Mouse (Mus musculus): Measurements from ENCODE around the gene Fcrl6. TPM values are rescaled to one million over a fixed set of nuclear protein-coding genes. Genes with fewer than 3 reads are reported as not detected.

Fcrl6 gene
- polyA plus RNA-seq, 1 experiment from 2014 or later = 0.64 TPM

DNA sequence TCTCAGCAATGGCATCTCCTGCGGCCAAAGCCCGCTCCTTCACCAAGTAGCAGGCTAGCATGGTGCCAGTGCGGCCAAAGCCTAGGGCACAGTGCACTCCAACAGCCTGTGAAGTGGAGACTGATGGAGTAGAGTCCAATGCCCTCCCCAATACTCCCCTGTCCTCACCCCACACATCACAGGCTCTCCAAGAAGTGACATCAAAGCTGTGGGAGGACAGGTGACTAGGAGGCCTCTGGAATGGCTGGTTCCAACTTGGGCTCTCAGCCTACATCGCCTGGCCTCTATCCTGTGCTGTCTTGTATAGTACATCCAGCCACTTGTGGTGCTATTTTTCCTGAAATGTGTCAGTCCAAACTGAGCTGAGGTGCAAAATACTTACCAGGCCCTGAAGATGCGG, 29.4 kb upstream of the Fcrl6 start:
- H3K9me3 ChIP-seq = no peaks in the 10 kb centered on the region
- H3K27me3 ChIP-seq = no peaks in the 10 kb centered on the region
- H3K4me3 ChIP-seq (replicated peaks) = no peak overlapping the region
- H3K27ac ChIP-seq = no peak overlapping the region
- no peak overlapping the region for H3K4me2 ChIP-seq
- H3K9ac ChIP-seq (replicated peaks) = no peak overlapping the region
- H3K4me1 ChIP-seq (replicated peaks) = peaks cover 11% of the 10 kb centered on the region
- 88% methylated on average over 5 of the region's 5 CpGs for WGBS
- H3K36me3 ChIP-seq = no peaks in the 10 kb centered on the region
- ATAC-seq (ENCODE audit: insufficient number of reproducible peaks, insufficient read depth, low FRiP score, low TSS enrichment, low read depth) = no peak

DNA sequence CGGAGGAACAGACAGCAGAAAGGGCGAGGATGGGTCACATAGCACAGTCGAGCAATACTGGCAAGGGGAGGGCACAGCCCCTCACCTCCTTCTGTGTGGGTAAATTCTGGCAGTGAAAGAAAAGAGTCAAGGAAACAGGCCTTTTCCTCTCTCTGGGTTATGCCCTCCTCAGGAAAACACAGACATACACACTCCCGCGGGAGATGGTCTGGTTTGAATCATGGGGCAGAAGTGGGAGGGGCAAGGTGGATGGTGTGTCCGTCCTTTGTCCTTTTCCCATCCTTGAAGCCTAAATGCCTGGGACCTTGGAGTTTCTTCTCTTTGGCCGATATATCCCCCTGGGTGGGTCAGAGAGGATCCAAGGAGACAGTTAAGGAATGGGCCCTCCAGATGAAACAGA, 27.5 kb upstream of the Fcrl6 start:
- Histone ChIP-seq H3K4me1 (replicated peaks) (peaks cover 11% of the 10 kb centered on the region), H3K4me2 (no peak overlapping the region), H3K9me3 (no peaks in the 10 kb centered on the region), H3K4me3 (replicated peaks) (no peak overlapping the region), H3K36me3 (no peaks in the 10 kb centered on the region), H3K27me3 (no peaks in the 10 kb centered on the region), H3K9ac (replicated peaks) (no peak overlapping the region), H3K27ac (no peak overlapping the region)
- ATAC-seq (ENCODE audit: insufficient number of reproducible peaks, insufficient read depth, low FRiP score, low TSS enrichment, low read depth) = no peak
- WGBS = 41% methylated on average over 7 of the region's 7 CpGs

DNA sequence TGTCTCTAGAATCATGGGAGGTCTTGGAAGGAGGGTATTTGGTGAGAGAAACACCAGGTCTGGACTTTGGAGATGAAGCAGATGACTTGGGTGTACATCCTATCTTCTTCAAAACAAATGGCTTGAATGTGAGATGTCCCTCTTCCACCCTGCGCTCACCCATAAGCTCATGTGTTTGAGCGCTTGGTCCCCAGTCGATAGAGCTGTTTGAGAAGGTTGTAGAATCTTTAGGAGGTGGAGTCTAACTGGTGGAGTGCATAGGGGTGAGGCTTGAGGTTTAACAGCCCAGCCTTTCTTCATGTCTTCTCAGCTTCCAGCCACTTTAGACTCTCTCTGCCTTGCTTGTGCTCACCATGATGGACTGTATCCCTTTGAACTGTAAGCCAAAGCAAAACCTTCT, 24.0 kb upstream of the Fcrl6 start:
- no peak for ATAC-seq (ENCODE audit: insufficient number of reproducible peaks, insufficient read depth, low FRiP score, low TSS enrichment, low read depth)
- H3K9ac ChIP-seq (replicated peaks) = no peak overlapping the region
- no peak overlapping the region for H3K4me3 ChIP-seq (replicated peaks)
- H3K27me3 ChIP-seq = no peaks in the 10 kb centered on the region
- WGBS = 95% methylated on average over 3 of the region's 3 CpGs
- no peaks in the 10 kb centered on the region for H3K36me3 ChIP-seq
- peaks cover 15% of the 10 kb centered on the region for H3K4me1 ChIP-seq (replicated peaks)
- no peak overlapping the region for H3K4me2 ChIP-seq
- no peak overlapping the region for H3K27ac ChIP-seq
- no peaks in the 10 kb centered on the region for H3K9me3 ChIP-seq

DNA sequence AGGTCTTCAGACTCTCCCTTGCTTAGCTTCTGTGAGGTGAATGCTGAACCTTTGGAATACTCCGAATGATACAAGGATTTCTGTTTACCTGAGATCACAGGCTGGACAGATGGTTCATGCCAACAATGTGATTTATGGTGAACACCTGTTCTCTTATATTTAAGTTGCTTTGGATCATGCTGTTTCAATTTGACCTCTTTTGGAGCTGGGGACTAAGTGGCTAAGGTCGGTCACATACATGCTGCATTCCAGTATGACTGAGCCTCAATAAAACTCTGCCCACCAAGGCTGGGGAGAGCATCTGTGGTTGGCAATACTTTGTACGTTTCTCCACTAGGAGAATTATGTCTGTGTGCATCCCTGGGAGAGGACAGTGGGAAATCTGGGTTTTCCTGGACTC, 21.7 kb upstream of the Fcrl6 start:
- Histone ChIP-seq H3K4me3 (replicated peaks) (no peak overlapping the region), H3K36me3 (no peaks in the 10 kb centered on the region), H3K27ac (no peak overlapping the region), H3K9me3 (no peaks in the 10 kb centered on the region), H3K4me1 (replicated peaks) (peaks cover 4% of the 10 kb centered on the region; the same call in 1 of the 2 replicates), H3K9ac (replicated peaks) (no peak overlapping the region), H3K4me2 (no peak overlapping the region), H3K27me3 (no peaks in the 10 kb centered on the region)
- 25% methylated on average over 3 of the region's 3 CpGs for WGBS
- ATAC-seq (ENCODE audit: insufficient number of reproducible peaks, insufficient read depth, low FRiP score, low TSS enrichment, low read depth) = no peak

DNA sequence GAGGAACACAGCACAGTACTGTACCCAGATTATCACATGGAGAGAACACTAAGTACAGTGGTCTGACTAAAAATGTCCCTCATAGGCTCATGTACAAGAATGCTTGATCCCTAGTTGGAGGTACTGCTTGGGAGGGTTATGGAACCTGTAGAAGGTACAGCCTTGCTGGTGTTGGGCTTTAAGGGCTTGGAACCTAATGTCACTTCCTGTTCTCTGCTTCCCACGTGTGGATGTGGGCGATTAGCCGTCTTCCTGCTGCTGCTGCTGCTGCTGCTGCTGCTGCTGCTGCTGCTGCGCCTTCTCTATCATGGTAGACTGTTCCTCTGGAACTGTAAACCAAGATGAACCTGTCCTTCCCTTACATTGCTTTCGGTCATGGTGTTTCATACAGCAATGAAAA, 21.2 kb upstream of the Fcrl6 start:
- H3K36me3 ChIP-seq = no peaks in the 10 kb centered on the region
- H3K27me3 ChIP-seq = no peaks in the 10 kb centered on the region
- 51% methylated on average over 5 of the region's 5 CpGs for whole genome bisulfite sequencing
- no peak overlapping the region for H3K9ac ChIP-seq (replicated peaks)
- H3K4me2 ChIP-seq = no peak overlapping the region
- no peak overlapping the region for H3K4me3 ChIP-seq (replicated peaks)
- no peak for ATAC-seq (ENCODE audit: insufficient number of reproducible peaks, insufficient read depth, low FRiP score, low TSS enrichment, low read depth)
- 0 out of 2 replicates have a peak, but pooled peaks cover 4% of the 10 kb centered on the region for H3K4me1 ChIP-seq (replicated peaks)
- no peaks in the 10 kb centered on the region for H3K9me3 ChIP-seq
- no peak overlapping the region for H3K27ac ChIP-seq

DNA sequence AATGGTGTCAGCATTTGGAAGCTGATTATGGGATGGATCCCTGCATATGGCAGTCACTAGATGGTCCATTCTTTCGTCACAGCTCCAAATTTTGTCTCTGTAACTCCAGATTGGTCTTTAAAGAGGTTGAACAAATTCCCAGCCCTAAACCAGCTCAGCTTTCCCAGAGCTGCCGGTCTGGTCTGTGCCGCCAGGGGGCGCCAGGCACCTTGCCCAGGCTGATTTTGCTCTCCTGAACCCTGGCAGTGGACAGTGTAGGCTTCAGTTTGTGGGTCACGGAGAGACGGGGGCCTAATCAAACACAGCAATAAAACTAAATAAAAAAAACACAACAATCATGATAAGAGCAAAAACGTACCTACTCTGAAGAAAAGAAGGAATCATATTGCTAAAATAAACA, 16.9 kb upstream of the Fcrl6 start:
- H3K27me3 ChIP-seq = no peaks in the 10 kb centered on the region; the same call in 1 of the 2 replicates
- H3K9me3 ChIP-seq = no peaks in the 10 kb centered on the region
- 17% methylated on average over 7 of the region's 7 CpGs for WGBS
- H3K9ac ChIP-seq (replicated peaks) = no peak overlapping the region
- no peak overlapping the region for H3K4me3 ChIP-seq (replicated peaks)
- peaks cover 29% of the 10 kb centered on the region for H3K4me1 ChIP-seq (replicated peaks)
- no peak overlapping the region for H3K27ac ChIP-seq
- H3K4me2 ChIP-seq = no peak overlapping the region
- no peak for ATAC-seq (ENCODE audit: insufficient number of reproducible peaks, insufficient read depth, low FRiP score, low TSS enrichment, low read depth)
- H3K36me3 ChIP-seq = no peaks in the 10 kb centered on the region

DNA sequence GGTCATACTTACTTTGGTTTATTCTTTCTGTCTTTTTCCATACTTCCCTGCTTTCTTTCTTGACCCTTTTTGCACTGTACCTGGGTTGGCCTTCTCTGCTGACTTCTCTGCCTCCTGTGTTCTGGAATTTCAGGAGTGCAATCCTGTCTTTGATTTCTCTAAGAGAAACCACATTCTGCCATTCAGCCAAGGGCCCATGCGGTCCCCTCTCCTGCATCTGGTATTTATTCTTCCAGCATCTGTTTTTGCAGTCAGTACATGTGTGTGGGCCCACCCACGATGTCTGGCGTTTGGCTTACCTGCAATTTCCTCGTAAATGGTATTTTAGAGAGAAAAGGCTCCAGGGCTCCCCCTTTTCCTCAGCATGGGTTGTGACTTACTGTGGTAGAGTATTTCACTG, 15.8 kb upstream of the Fcrl6 start:
- peak; percentile 75 for ATAC-seq (ENCODE audit: insufficient number of reproducible peaks, insufficient read depth, low FRiP score, low TSS enrichment, low read depth)
- Histone ChIP-seq H3K4me2 (peak overlapping the region; percentile 73), H3K4me3 (replicated peaks) (no peak overlapping the region), H3K27ac (0 out of 2 replicates have a peak overlapping the region, but pooled peaks have one; percentile 26), H3K36me3 (no peaks in the 10 kb centered on the region), H3K27me3 (no peaks in the 10 kb centered on the region; the same call in 1 of the 2 replicates), H3K9ac (replicated peaks) (no peak overlapping the region), H3K9me3 (no peaks in the 10 kb centered on the region), H3K4me1 (replicated peaks) (peaks cover 24% of the 10 kb centered on the region)
- 6% methylated on average over 4 of the region's 4 CpGs for WGBS

DNA sequence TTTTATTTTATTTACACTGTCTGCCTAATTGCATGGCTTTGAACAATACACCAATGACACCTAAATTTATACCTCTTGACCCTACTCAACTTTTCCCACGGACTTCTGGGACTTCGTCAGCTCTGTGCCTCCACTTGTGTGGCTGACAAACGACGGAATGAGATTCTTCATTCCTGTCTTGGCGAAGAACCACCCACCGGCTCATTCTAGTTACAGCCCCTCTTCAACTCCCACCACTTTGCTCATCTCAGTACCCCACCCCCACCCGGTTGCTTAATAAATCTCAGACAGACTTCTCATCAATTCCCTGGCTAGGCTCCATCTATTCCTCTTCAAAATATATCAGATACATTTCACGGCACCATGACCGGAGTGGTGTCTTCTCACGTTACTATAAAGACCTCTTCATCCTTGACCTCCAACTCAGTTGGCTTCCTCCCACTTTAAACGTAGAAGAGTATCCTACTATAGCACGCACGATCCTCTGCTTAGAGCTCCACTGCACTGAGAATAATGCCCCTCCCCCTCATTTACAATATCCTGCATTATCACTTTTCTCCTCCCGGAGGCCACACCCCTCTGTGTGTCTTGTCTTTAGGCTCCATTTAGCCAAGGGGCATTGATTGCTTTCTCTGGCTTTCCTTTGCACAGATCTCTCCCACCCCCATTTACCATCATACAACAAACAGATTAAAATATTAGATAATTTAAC, 15.2 kb upstream of the Fcrl6 start:
- no peaks in the 10 kb centered on the region; the same call in 1 of the 2 replicates for H3K27me3 ChIP-seq
- no peaks in the 10 kb centered on the region for H3K9me3 ChIP-seq
- peak overlapping the region; percentile 25; the same call in 1 of the 2 replicates for H3K27ac ChIP-seq
- WGBS = 21% methylated on average over 14 of the region's 14 CpGs
- no peak for ATAC-seq (ENCODE audit: insufficient number of reproducible peaks, insufficient read depth, low FRiP score, low TSS enrichment, low read depth)
- peak overlapping the region; percentile 73 for H3K4me2 ChIP-seq
- H3K36me3 ChIP-seq = no peaks in the 10 kb centered on the region
- no peak overlapping the region for H3K9ac ChIP-seq (replicated peaks)
- peaks cover 24% of the 10 kb centered on the region for H3K4me1 ChIP-seq (replicated peaks)
- peak overlapping the region; percentile 32 for H3K4me3 ChIP-seq (replicated peaks)

DNA sequence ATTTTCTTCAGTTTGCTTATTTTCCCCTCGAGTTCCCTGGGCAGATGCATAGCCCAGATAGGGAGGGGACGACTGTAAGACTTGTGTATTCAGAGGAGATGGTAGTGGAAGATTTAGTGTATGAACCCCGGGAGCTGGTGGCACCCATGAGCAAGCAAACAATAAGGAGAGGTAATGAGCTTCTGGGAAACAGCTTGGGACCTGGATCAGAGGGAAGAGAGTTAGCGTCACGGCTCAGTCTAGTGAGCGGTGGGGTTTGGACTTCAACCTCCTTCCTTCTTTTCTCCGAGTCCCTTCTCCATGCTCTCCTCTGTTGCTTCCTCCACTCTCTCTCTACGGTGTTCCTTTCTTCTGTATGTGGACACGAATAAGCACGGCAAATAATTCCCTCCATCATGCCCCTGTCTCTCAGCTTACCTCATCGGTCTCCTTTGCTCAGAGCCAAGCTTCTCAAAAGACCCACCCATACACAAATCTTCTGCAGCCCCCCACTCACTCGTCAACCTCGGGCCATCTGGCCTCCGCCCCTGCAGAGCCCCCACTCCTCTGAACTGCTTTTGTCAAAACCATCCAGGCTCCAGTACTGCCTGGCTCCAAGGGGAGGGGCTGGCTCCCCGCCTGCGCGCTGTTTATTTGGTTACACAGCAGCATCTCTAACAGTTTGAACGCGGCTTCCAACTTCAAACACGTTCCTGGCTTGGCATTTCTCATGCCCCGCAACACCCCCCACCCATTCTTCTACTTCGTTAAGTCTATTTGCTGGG, 14.4 kb upstream of the Fcrl6 start:
- H3K27me3 ChIP-seq = no peaks in the 10 kb centered on the region; the same call in 1 of the 2 replicates
- no peaks in the 10 kb centered on the region for H3K36me3 ChIP-seq
- H3K9me3 ChIP-seq = no peaks in the 10 kb centered on the region
- peak overlapping the region; percentile 32 for H3K4me3 ChIP-seq (replicated peaks)
- peak; percentile 63 for ATAC-seq (ENCODE audit: insufficient number of reproducible peaks, insufficient read depth, low FRiP score, low TSS enrichment, low read depth)
- H3K27ac ChIP-seq = peak overlapping the region; percentile 23; the same call in 1 of the 2 replicates
- H3K4me2 ChIP-seq = peak overlapping the region; percentile 73
- H3K4me1 ChIP-seq (replicated peaks) = peaks cover 24% of the 10 kb centered on the region
- whole genome bisulfite sequencing = 13% methylated on average over 22 of the region's 22 CpGs
- peak overlapping the region; percentile 52 for H3K9ac ChIP-seq (replicated peaks)

DNA sequence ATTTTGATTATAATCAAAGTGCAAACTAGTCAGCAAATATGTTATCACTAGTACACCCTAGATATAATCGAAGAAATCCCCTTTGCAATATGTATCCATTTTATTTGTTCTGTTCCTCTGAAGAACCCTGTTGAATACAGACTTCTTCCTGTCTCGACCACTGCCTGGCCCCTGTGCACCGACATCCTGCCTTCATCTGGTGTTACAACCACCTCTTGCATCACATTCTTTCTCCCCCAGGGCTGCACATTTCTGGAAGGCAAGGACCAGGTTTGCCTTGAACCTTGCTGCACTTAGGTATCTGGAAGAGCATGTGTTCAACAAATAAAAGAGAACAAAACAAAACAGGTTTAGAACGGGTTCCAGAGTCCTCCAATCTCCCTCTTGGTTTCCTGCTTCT, 13.1 kb upstream of the Fcrl6 start:
- no peaks in the 10 kb centered on the region; the same call in 1 of the 2 replicates for H3K27me3 ChIP-seq
- no peak overlapping the region for H3K9ac ChIP-seq (replicated peaks)
- no peaks in the 10 kb centered on the region for H3K9me3 ChIP-seq
- H3K4me3 ChIP-seq (replicated peaks) = no peak overlapping the region
- ATAC-seq (ENCODE audit: insufficient number of reproducible peaks, insufficient read depth, low FRiP score, low TSS enrichment, low read depth) = no peak
- peaks cover 24% of the 10 kb centered on the region for H3K4me1 ChIP-seq (replicated peaks)
- H3K27ac ChIP-seq = no peak overlapping the region
- 65% methylated on average over 4 of the region's 4 CpGs for WGBS
- no peak overlapping the region for H3K4me2 ChIP-seq
- H3K36me3 ChIP-seq = no peaks in the 10 kb centered on the region

DNA sequence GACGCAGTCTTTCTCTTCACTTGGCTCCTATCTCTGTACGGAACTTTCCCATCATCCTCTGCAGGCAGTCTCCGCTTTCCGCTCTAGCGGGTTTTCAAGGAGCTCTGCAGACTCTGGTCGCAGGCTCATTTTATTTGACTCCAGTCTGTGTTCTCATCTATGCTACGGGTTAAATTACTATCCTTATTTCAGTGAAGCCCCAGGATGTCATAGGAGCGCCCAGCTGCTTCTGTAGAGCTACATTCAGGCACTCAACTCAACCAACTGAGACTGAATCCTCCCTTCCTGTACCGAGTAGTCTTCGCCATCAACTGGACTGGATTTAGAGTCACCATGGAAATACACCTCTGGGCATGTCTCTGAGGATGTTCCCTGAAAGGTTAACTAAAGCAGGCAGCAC, 12.3 kb upstream of the Fcrl6 start:
- Histone ChIP-seq H3K9ac (replicated peaks) (no peak overlapping the region), H3K36me3 (no peaks in the 10 kb centered on the region), H3K4me3 (replicated peaks) (no peak overlapping the region), H3K27ac (no peak overlapping the region), H3K4me2 (no peak overlapping the region), H3K9me3 (no peaks in the 10 kb centered on the region), H3K4me1 (replicated peaks) (peaks cover 24% of the 10 kb centered on the region), H3K27me3 (no peaks in the 10 kb centered on the region; the same call in 1 of the 2 replicates)
- WGBS = 88% methylated on average over 10 of the region's 10 CpGs
- no peak for ATAC-seq (ENCODE audit: insufficient number of reproducible peaks, insufficient read depth, low FRiP score, low TSS enrichment, low read depth)
